Comparison of ENCODE assay signal across 13 mouse cellular contexts in genomic region chr9:113156707-113157106, GRCm38 (mm10).
A peak's percentile ranks its signal among the peaks of the same experiment; 100 is the strongest.
DNase-seq lines count a peak whose midpoint lies in the region; TF ChIP-seq lines count a peak whose summit lies in the region.
"Had no signal": no experiment of that assay in that cellular context is flagged by ENCODE, and none has a peak within 500 bp of the region (broad histone marks: within the 10 kb centered on the region; RNA-seq: fewer than 3 reads in every experiment).

No protein-coding gene starts in this region.

- TF ChIP-seq CTCF in gastrocnemius, adult 2 months (IDR thresholded peaks at IDR 0.05) = peak; percentile 22; the same call in 1 of the 2 replicates
- TF ChIP-seq CTCF in left cerebral cortex, adult 2 months (IDR thresholded peaks at IDR 0.05) = peak; percentile 53
- TF ChIP-seq CTCF in E14TG2a.4 (conservative IDR thresholded peaks at IDR 0.05; ENCODE audit: low read length) (peak; percentile 69), MEL (IDR thresholded peaks at IDR 0.05 in 2 of 3, conservative IDR thresholded peaks at IDR 0.05 in 1 of 3; ENCODE audit: control insufficient read depth in 1 of 3, insufficient read depth in 1 of 3, low read depth in 2 of 3, low read length in 3 of 3, poor library complexity in 1 of 3, severe bottlenecking in 1 of 3) (peak in 1 of 3 experiments; percentile 24; a peak in 1 of 6 replicates)

- no peak for TF ChIP-seq EP300 in MEL (IDR thresholded peaks at IDR 0.05; ENCODE audit: low read depth in 1 of 2, low read length in 2 of 2)

- intact Hi-C loops in gastrocnemius, adult 2 months (cut with DNase I) = no loop called here
- intact Hi-C loops in left cerebral cortex, adult 2 months (cut with DNase I) = loop anchor here (5.0 to 10.0 kb wide), 2 partner anchors 64 to 432 kb away; no protein-coding TSS in a partner anchor

- H3K4me3 ChIP-seq in gastrocnemius, adult 2 months = no peak overlapping the region
- no peak overlapping the region for H3K4me3 ChIP-seq in left cerebral cortex, adult 2 months
- H3K4me3 ChIP-seq in E14TG2a.4 (replicated peaks; ENCODE audit: low read length) (no peak overlapping the region), MEL (ENCODE audit: control insufficient read depth in 1 of 2, insufficient read depth in 1 of 2, low read depth in 2 of 2, low read length in 2 of 2) (no peak overlapping the region)
- H3K4me3 ChIP-seq: embryonic facial prominence, embryonic 12.5 days; heart, embryonic 15.5 days had no signal

- H3K79me2 ChIP-seq in MEL (ENCODE audit: control insufficient read depth, insufficient read depth, low read length, poor library complexity) = no peaks in the 10 kb centered on the region

- DNase-seq in gastrocnemius, adult 2 months = no peak
- no peak for DNase-seq in gastrocnemius, adult 18-20 months (ENCODE audit: low spot score)
- no peak for DNase-seq in left cerebral cortex, adult 2 months (ENCODE audit: extremely low spot score in 1 of 2, low spot score in 2 of 2)
- no peak for DNase-seq in left cerebral cortex, adult 11 months (ENCODE audit: low spot score)
- peak; percentile 2 for DNase-seq in MEL (ENCODE audit: low read depth, low spot score)
- no peak for DNase-seq in MN1 (ENCODE audit: low spot score)
- DNase-seq: adrenal gland, postnatal 25 days; cerebellum, adult 11-12 months; gastrocnemius, postnatal 14 days; thymus, postnatal 14 days had no signal

- H3K9me3 ChIP-seq in E14TG2a.4 (ENCODE audit: low read length) = peaks cover 8% of the 10 kb centered on the region; the same call in 1 of the 2 replicates
- H3K9me3 ChIP-seq in MEL (replicated peaks; ENCODE audit: insufficient read depth, low read length) = no peaks in the 10 kb centered on the region
- H3K9me3 ChIP-seq: embryonic facial prominence, embryonic 12.5 days; heart, embryonic 15.5 days had no signal

- H3K27ac ChIP-seq in gastrocnemius, adult 2 months = no peak overlapping the region
- peak overlapping the region; percentile 89 for H3K27ac ChIP-seq in left cerebral cortex, adult 2 months
- H3K27ac ChIP-seq in MEL (ENCODE audit: control insufficient read depth, low read depth, low read length) = no peak overlapping the region
- H3K27ac ChIP-seq: embryonic facial prominence, embryonic 12.5 days; heart, embryonic 15.5 days had no signal

- no peak for TF ChIP-seq POLR2A in MEL (IDR thresholded peaks at IDR 0.05; ENCODE audit: control insufficient read depth in 1 of 2, insufficient read depth in 1 of 2, low read depth in 1 of 2, low read length in 2 of 2, poor library complexity in 1 of 2)

- no peak overlapping the region for H3K9ac ChIP-seq in MEL (ENCODE audit: control insufficient read depth, low read depth, low read length, poor library complexity, severe bottlenecking)
- H3K9ac ChIP-seq: embryonic facial prominence, embryonic 12.5 days; heart, embryonic 15.5 days had no signal

- H3K4me1 ChIP-seq in E14TG2a.4 (replicated peaks; ENCODE audit: low read depth, low read length) (no peaks in the 10 kb centered on the region), MEL (ENCODE audit: control insufficient read depth in 1 of 2, insufficient read depth in 2 of 2, low read length in 2 of 2) (no peaks in the 10 kb centered on the region)

- TF ChIP-seq RAD21 in MEL (IDR thresholded peaks at IDR 0.05; ENCODE audit: low read depth, low read length) = no peak

- H3K27me3 ChIP-seq in E14TG2a.4 (ENCODE audit: insufficient read depth, low read length) = no peaks in the 10 kb centered on the region
- no peaks in the 10 kb centered on the region for H3K27me3 ChIP-seq in MEL (ENCODE audit: control insufficient read depth in 1 of 2, insufficient read depth in 2 of 2, low read length in 2 of 2)
- H3K27me3 ChIP-seq: embryonic facial prominence, embryonic 12.5 days; heart, embryonic 15.5 days had no signal

- H3K36me3 ChIP-seq in E14TG2a.4 (ENCODE audit: insufficient read depth, low read length) = no peaks in the 10 kb centered on the region
- H3K36me3 ChIP-seq in MEL (ENCODE audit: control insufficient read depth in 1 of 2, insufficient read depth in 2 of 2, low read length in 2 of 2) = no peaks in the 10 kb centered on the region
- H3K36me3 ChIP-seq: embryonic facial prominence, embryonic 12.5 days; heart, embryonic 15.5 days had no signal

TF ChIP-seq in MEL, 35 proteins besides CTCF, POLR2A, EP300 and RAD21:
- no peak for TF ChIP-seq JUND (IDR thresholded peaks at IDR 0.05; ENCODE audit: low read depth, low read length)
- 0 out of 2 replicates have a peak, but pooled peaks have one; percentile 9 for TF ChIP-seq SMC3 (IDR thresholded peaks at IDR 0.05; ENCODE audit: low read depth, low read length)
